ENCODE assay signal across 17 mouse cellular contexts in the genomic region with DNA sequence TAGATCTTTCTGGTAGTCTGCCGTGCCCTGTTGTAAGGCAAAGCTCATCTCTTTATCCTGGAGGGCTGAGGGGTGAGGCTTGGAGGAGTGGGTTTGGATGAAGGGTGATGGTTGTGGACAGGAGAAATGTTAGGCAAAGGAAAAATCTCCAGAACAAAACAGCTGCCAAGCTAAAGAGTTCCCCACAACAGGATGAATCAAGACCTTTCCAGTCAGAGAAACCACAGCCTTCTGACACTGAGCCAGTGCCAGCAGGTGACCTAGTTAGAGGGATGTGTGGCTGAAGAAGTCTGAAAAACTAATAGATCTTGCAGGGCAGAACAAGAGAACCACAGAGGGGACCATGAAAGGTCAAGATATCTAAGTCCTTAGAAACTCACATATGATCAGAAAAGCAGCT. TPM values are rescaled to one million over a fixed set of nuclear protein-coding genes. Genes with fewer than 3 reads are reported as not detected.
"Had no signal": no experiment of that assay in that cellular context is flagged by ENCODE, and none has a peak within 500 bp of the region (broad histone marks: within the 10 kb centered on the region; RNA-seq: fewer than 3 reads in every experiment).

No protein-coding gene starts in this region.

- ATAC-seq: liver, postnatal 0 days; midbrain, embryonic 15.5 days had no signal

- H3K4me2 ChIP-seq: limb, embryonic 12.5 days; liver, embryonic 13.5 days; lung, embryonic 15.5 days; midbrain, embryonic 11.5 days; midbrain, embryonic 15.5 days; neural tube, embryonic 12.5 days had no signal

- DNase-seq: kidney, postnatal 36 days; layer of hippocampus, adult 9-11 months; layer of hippocampus, postnatal 36 days; liver; liver, embryonic 13.5 days; liver, postnatal 0 days; lung, postnatal 14 days; thymus, postnatal 4 days had no signal

- H3K36me3 ChIP-seq: limb, embryonic 12.5 days; liver, embryonic 13.5 days; lung, embryonic 15.5 days; midbrain, embryonic 15.5 days; neural tube, embryonic 12.5 days had no signal

- H3K9ac ChIP-seq: limb, embryonic 12.5 days; liver, embryonic 13.5 days; liver, postnatal 0 days; lung, embryonic 15.5 days; midbrain, embryonic 15.5 days; neural tube, embryonic 12.5 days had no signal

- H3K4me1 ChIP-seq: limb, embryonic 12.5 days; liver, embryonic 13.5 days; lung, embryonic 15.5 days; megakaryocyte, embryonic 14.5 days; midbrain, embryonic 15.5 days; neural tube, embryonic 12.5 days had no signal

- H3K27ac ChIP-seq: limb, embryonic 12.5 days; liver, embryonic 13.5 days; lung, embryonic 15.5 days; macrophage; midbrain, embryonic 15.5 days; neural tube, embryonic 12.5 days; stomach, postnatal 0 days had no signal

- H3K4me3 ChIP-seq: limb, embryonic 12.5 days; liver, embryonic 13.5 days; lung, embryonic 15.5 days; megakaryocyte, embryonic 14.5 days; midbrain, embryonic 15.5 days; neural tube, embryonic 12.5 days had no signal

- H3K9me3 ChIP-seq: limb, embryonic 12.5 days; liver, embryonic 13.5 days; lung, embryonic 15.5 days; megakaryocyte, embryonic 14.5 days; midbrain, embryonic 15.5 days; neural tube, embryonic 12.5 days had no signal

RNA-seq across cellular contexts. Expression of a gene that starts 24.8 kb away (rescaled TPM):
- total RNA-seq: neutrophil, adult 5-6 weeks had no signal
- polyA plus RNA-seq: macrophage had no signal
